Mouse (Mus musculus) midbrain, embryonic 10.5 days (tissue): Measurements from ENCODE around the gene Gtf2a1. TPM values are rescaled to one million over a fixed set of nuclear protein-coding genes. Genes with fewer than 3 reads are reported as not detected.

ENCODE experiments used
- polyA plus RNA-seq: library from polyadenylated mRNA; unstranded; fragments of >200 nt; fragmentation: Nextera tagmentation; extraction: Ambion mirVana; gene quantifications from 2 replicates; pipeline ENCODE4 v1.2.1, GENCODE M21; 2016

The Gtf2a1 gene
- polyA plus RNA-seq, 1 experiment from 2014 or later = 62.9 TPM

Other genes starting within 250 kb of the Gtf2a1 start
- 8.6 and 9.7 TPM in 2 replicates for gene Cep128, start 206.1 kb downstream of the Gtf2a1 start, polyA plus RNA-seq
- gene Tshr, start 205.9 kb downstream of the Gtf2a1 start, polyA plus RNA-seq = 0.05 and 0.21 TPM in 2 replicates
- 9.4 and 9.9 TPM in 2 replicates for gene Ston2, start 197.9 kb upstream of the Gtf2a1 start, polyA plus RNA-seq